Mouse (Mus musculus) kidney, postnatal 36 days (tissue): ENCODE data around the gene Hs3st4.
A peak's percentile ranks its signal among the peaks of the same experiment; 100 is the strongest.

Experiments used
- DNase-seq, 2 experiments: peaks; one replicate each; pipeline ENCODE4 v3.0.0; 2021 to 2022; ENCODE audit warnings: mixed read lengths in 2 of 2

The Hs3st4 gene

GRCm38 (mm10) chr7:124347218-124348017 is 364.7 kb downstream of the Hs3st4 start:
- peak; percentile 46 to 48 for DNase-seq

- no peak for DNase-seq
Observed at GRCm38 (mm10) chr7:124354035-124354434, 371.4 kb downstream of the Hs3st4 start.

GRCm38 (mm10) chr7:124358068-124358467 is 375.4 kb downstream of the Hs3st4 start:
- no peak for DNase-seq

- no peak for DNase-seq
Observed at GRCm38 (mm10) chr7:124359836-124360235, 377.2 kb downstream of the Hs3st4 start.

- no peak for DNase-seq
Observed at GRCm38 (mm10) chr7:124372297-124372696, 389.6 kb downstream of the Hs3st4 start.

GRCm38 (mm10) chr7:124372697-124373096 is 390.0 kb downstream of the Hs3st4 start:
- DNase-seq: no peak

GRCm38 (mm10) chr7:124383489-124383888 is 400.8 kb downstream of the Hs3st4 start:
- peak; percentile 4 to 14 for DNase-seq

GRCm38 (mm10) chr7:124399184-124399583 is 416.5 kb downstream of the Hs3st4 start:
- no peak for DNase-seq

GRCm38 (mm10) chr7:124426951-124427350 is 444.3 kb downstream of the Hs3st4 start:
- DNase-seq: no peak
